Mouse (Mus musculus): ENCODE data around the gene Arhgap23.

DNA sequence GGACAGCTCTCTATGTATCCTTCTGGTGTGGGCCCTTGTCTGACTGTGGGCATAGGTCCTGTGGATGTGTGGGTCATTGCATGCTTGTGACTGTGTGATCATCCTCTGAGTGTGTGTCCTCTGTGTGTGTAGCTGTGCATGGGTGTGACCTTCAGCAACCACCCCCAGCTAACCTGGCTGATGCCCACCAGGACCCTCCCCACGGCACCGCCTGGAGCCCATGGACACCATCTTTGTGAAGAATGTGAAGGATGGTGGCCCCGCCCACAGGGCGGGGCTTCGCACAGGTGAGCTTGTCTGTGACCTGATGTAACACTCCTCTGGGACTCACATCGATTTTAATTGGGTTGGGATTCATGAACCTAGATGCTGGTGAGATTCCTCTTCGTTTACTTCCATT lies 32.6 kb downstream of the Arhgap23 start:
- TF ChIP-seq CTCF (IDR thresholded peaks at IDR 0.05; ENCODE audit: low read depth) = no peak
- TF ChIP-seq EP300 (IDR thresholded peaks at IDR 0.05; ENCODE audit: low read depth) = no peak
